Mouse (Mus musculus): ENCODE results near the gene Spen. TPM values are rescaled to one million over a fixed set of nuclear protein-coding genes. Genes with fewer than 3 reads are reported as not detected.
"Not testable (repeated sequence)": the region's sequence is repeated elsewhere in the genome, so short reads cannot be mapped to it uniquely, and the experiment has no call there.

Spen gene
- polyA plus RNA-seq, 1 experiment, result 27.1 TPM

- Histone ChIP-seq H3K4me3 (replicated peaks; ENCODE audit: extremely low read depth, low read depth, low read length) (no peak overlapping the region), H3K4me1 (ENCODE audit: control insufficient read depth, insufficient read depth, low read length) (0 out of 2 replicates have a peak, but pooled peaks cover 3% of the 10 kb centered on the region)
- 98% methylated on average over 4 of the region's 4 CpGs for WGBS
- DNase-seq, result no peak
- no peak for TF ChIP-seq POLR2A (IDR thresholded peaks at IDR 0.05; ENCODE audit: borderline replicate concordance, extremely low read depth, low read depth, low read length)
- no peak for TF ChIP-seq CTCF (IDR thresholded peaks at IDR 0.05; ENCODE audit: insufficient read depth, low read length)
Measured at GRCm38 (mm10) chr4:141564209-141564608, 25.8 kb upstream of the Spen start.

- no peak for DNase-seq
- Histone ChIP-seq H3K4me3 (replicated peaks; ENCODE audit: extremely low read depth, low read depth, low read length) (no peak overlapping the region), H3K4me1 (ENCODE audit: control insufficient read depth, insufficient read depth, low read length) (peaks cover 5% of the 10 kb centered on the region; the same call in 1 of the 2 replicates)
- 58% methylated on average over 11 of the region's 11 CpGs for WGBS
- no peak for TF ChIP-seq CTCF (IDR thresholded peaks at IDR 0.05; ENCODE audit: insufficient read depth, low read length)
- TF ChIP-seq POLR2A (IDR thresholded peaks at IDR 0.05; ENCODE audit: borderline replicate concordance, extremely low read depth, low read depth, low read length), result no peak
Measured at GRCm38 (mm10) chr4:141562281-141562680, 23.9 kb upstream of the Spen start.

- DNase-seq; H3K4me3 ChIP-seq (replicated peaks; ENCODE audit: extremely low read depth, low read depth, low read length); H3K4me1 ChIP-seq (ENCODE audit: control insufficient read depth, insufficient read depth, low read length): not testable (repeated sequence)
- 85% methylated on average over 5 of the region's 5 CpGs for WGBS
Measured at GRCm38 (mm10) chr4:141561331-141561919, 23.0 kb upstream of the Spen start.

GRCm38 (mm10) chr4:141559898-141560263, 21.5 kb upstream of the Spen start:
- no peak for TF ChIP-seq POLR2A (IDR thresholded peaks at IDR 0.05; ENCODE audit: borderline replicate concordance, extremely low read depth, low read depth, low read length)
- peak; percentile 93 for TF ChIP-seq CTCF (IDR thresholded peaks at IDR 0.05; ENCODE audit: insufficient read depth, low read length)
- 1% methylated on average over 9 of the region's 9 CpGs for WGBS
- Histone ChIP-seq H3K4me3 (replicated peaks; ENCODE audit: extremely low read depth, low read depth, low read length) (peak overlapping the region; percentile 74), H3K4me1 (ENCODE audit: control insufficient read depth, insufficient read depth, low read length) (peaks cover 2% of the 10 kb centered on the region; the same call in 1 of the 2 replicates)
- no peak for DNase-seq

GRCm38 (mm10) chr4:141559131-141559897, 20.9 kb upstream of the Spen start:
- DNase-seq, result peak; percentile 82
- no peak for TF ChIP-seq CTCF (IDR thresholded peaks at IDR 0.05; ENCODE audit: insufficient read depth, low read length)
- TF ChIP-seq POLR2A (IDR thresholded peaks at IDR 0.05; ENCODE audit: borderline replicate concordance, extremely low read depth, low read depth, low read length), result peak; percentile 47; the same call in 1 of the 2 replicates
- Histone ChIP-seq H3K4me3 (replicated peaks; ENCODE audit: extremely low read depth, low read depth, low read length) (peak overlapping the region; percentile 74), H3K4me1 (ENCODE audit: control insufficient read depth, insufficient read depth, low read length) (peaks cover 2% of the 10 kb centered on the region; the same call in 1 of the 2 replicates)
- under 1% methylated on average over 30 of the region's 30 CpGs for WGBS

- 24% methylated on average over 16 of the region's 16 CpGs for WGBS
- TF ChIP-seq CTCF (IDR thresholded peaks at IDR 0.05; ENCODE audit: insufficient read depth, low read length) (no peak), POLR2A (IDR thresholded peaks at IDR 0.05; ENCODE audit: borderline replicate concordance, extremely low read depth, low read depth, low read length) (no peak)
- H3K4me1 ChIP-seq (ENCODE audit: control insufficient read depth, insufficient read depth, low read length), result peaks cover 2% of the 10 kb centered on the region; the same call in 1 of the 2 replicates
- H3K4me3 ChIP-seq (replicated peaks; ENCODE audit: extremely low read depth, low read depth, low read length), result peak overlapping the region; percentile 35
- DNase-seq, result no peak
Measured at GRCm38 (mm10) chr4:141558658-141559057, 20.3 kb upstream of the Spen start.

GRCm38 (mm10) chr4:141556163-141556562, 17.8 kb upstream of the Spen start:
- not testable (repeated sequence) for H3K4me1 ChIP-seq (ENCODE audit: control insufficient read depth, insufficient read depth, low read length); H3K4me3 ChIP-seq (replicated peaks; ENCODE audit: extremely low read depth, low read depth, low read length); DNase-seq
- 91% methylated on average over 6 of the region's 6 CpGs for WGBS

GRCm38 (mm10) chr4:141554255-141554865, 16.0 kb upstream of the Spen start:
- DNase-seq; H3K4me3 ChIP-seq (replicated peaks; ENCODE audit: extremely low read depth, low read depth, low read length); H3K4me1 ChIP-seq (ENCODE audit: control insufficient read depth, insufficient read depth, low read length): not testable (repeated sequence)
- 91% methylated on average over 6 of the region's 9 CpGs for WGBS

- no peak for DNase-seq
- WGBS, result 23% methylated on average over 2 of the region's 2 CpGs
Measured at GRCm38 (mm10) chr4:141552484-141552883, 14.1 kb upstream of the Spen start.

GRCm38 (mm10) chr4:141547299-141547698, 8.9 kb upstream of the Spen start:
- no peaks in the 10 kb centered on the region for H3K4me1 ChIP-seq (ENCODE audit: control insufficient read depth, insufficient read depth, low read length)

More at GRCm38 (mm10) chr4:141552484-141552883, 14.1 kb upstream of the Spen start:
- Histone ChIP-seq H3K4me1 (ENCODE audit: control insufficient read depth, insufficient read depth, low read length) (no peaks in the 10 kb centered on the region), H3K4me3 (replicated peaks; ENCODE audit: extremely low read depth, low read depth, low read length) (no peak overlapping the region)
- no peak for TF ChIP-seq POLR2A (IDR thresholded peaks at IDR 0.05; ENCODE audit: borderline replicate concordance, extremely low read depth, low read depth, low read length)
- no peak for TF ChIP-seq CTCF (IDR thresholded peaks at IDR 0.05; ENCODE audit: insufficient read depth, low read length)

More at GRCm38 (mm10) chr4:141547299-141547698, 8.9 kb upstream of the Spen start:
- H3K4me3 ChIP-seq (replicated peaks; ENCODE audit: extremely low read depth, low read depth, low read length), result no peak overlapping the region
- TF ChIP-seq POLR2A (IDR thresholded peaks at IDR 0.05; ENCODE audit: borderline replicate concordance, extremely low read depth, low read depth, low read length), result no peak
- no peak for TF ChIP-seq CTCF (IDR thresholded peaks at IDR 0.05; ENCODE audit: insufficient read depth, low read length)
- WGBS, result 8% methylated on average over 9 of the region's 9 CpGs
- no peak for DNase-seq

All from lung, adult 2 months (tissue).